Mouse (Mus musculus) thymus, adult 2 months (tissue): Measurements from ENCODE around the gene Lta. TPM values are rescaled to one million over a fixed set of nuclear protein-coding genes. Genes with fewer than 3 reads are reported as not detected.
A peak's percentile ranks its signal among the peaks of the same experiment; 100 is the strongest.

Source experiments
- DNase-seq: peaks from one replicate; pipeline ENCODE4 v3.0.0; 2021
- H3K27ac ChIP-seq: fragments of 200-500 bp; 2 replicates; pipeline ENCODE4 v1.5.1; 2012; ENCODE audit warnings: low read length, control low read depth; ENCODE audit not compliant: control insufficient read depth, insufficient read depth
- H3K27me3 ChIP-seq: fragments of 200-500 bp; 2 replicates; pipeline ENCODE4 v1.6.1; 2012; ENCODE audit warnings: mild to moderate bottlenecking, low read length, moderate library complexity, mixed read lengths; ENCODE audit not compliant: control insufficient read depth, insufficient read depth
- H3K36me3 ChIP-seq: fragments of 200-500 bp; 2 replicates; pipeline ENCODE4 v1.6.1; 2012; ENCODE audit warnings: mild to moderate bottlenecking, low read length, moderate library complexity; ENCODE audit not compliant: control insufficient read depth, insufficient read depth
- H3K4me1 ChIP-seq: fragments of 200-500 bp; replicated peaks from 2 replicates; pipeline ENCODE4 v1.6.1; 2012; ENCODE audit warnings: low read length; ENCODE audit not compliant: control insufficient read depth, insufficient read depth
- H3K4me3 ChIP-seq: fragments of 200-500 bp; 2 replicates; pipeline ENCODE4 v1.5.1; 2012; ENCODE audit warnings: mild to moderate bottlenecking, low read length, control low read depth, moderate library complexity; ENCODE audit not compliant: control insufficient read depth, insufficient read depth
- CTCF ChIP-seq: fragments of 200-500 bp; IDR thresholded peaks from 2 replicates; pipeline ENCODE4 v1.5.1; 2012; ENCODE audit warnings: mild to moderate bottlenecking, control low read depth, low read length, moderate library complexity, borderline replicate concordance; ENCODE audit not compliant: control insufficient read depth, poor library complexity, insufficient read depth; ENCODE audit errors: extremely low read depth
- POLR2A ChIP-seq: fragments of 200-500 bp; IDR thresholded peaks from 2 replicates; pipeline ENCODE4 v1.6.1; 2012; ENCODE audit warnings: mild to moderate bottlenecking, low read length, control low read depth, moderate library complexity; ENCODE audit not compliant: control insufficient read depth, poor library complexity, insufficient read depth; ENCODE audit errors: extremely low read depth
- WGBS: fragments of 180-500 bp; shearing (Covaris S2); methylation state at CpG from one replicate; pipeline ENCODE4 v1.1.7; 2018; 5-methylcytosine and 5-hydroxymethylcytosine counted together
- polyA plus RNA-seq: library from polyadenylated mRNA; depleted of rRNA; stranded (reverse); fragments of >200 nt; gene quantifications from 2 replicates; pipeline ENCODE4 v1.2.3, GENCODE M21; 2012

Lta gene
- polyA plus RNA-seq, 1 experiment: 14.4 TPM

- Histone ChIP-seq H3K27me3 (no peaks in the 10 kb centered on the region), H3K36me3 (peaks cover 3% of the 10 kb centered on the region), H3K4me3 (no peak overlapping the region), H3K4me1 (peaks cover 16% of the 10 kb centered on the region), H3K27ac (no peak overlapping the region)
- TF ChIP-seq CTCF (no peak), POLR2A (no peak)
- peak; percentile 76 for DNase-seq
- 70% methylated on average over 8 of the region's 8 CpGs for WGBS
Measured at GRCm38 (mm10) chr17:35166352-35167035, 38.7 kb downstream of the Lta start.

- peaks cover 16% of the 10 kb centered on the region for H3K4me1 ChIP-seq
- peak overlapping the region; percentile 94 for H3K27ac ChIP-seq
- WGBS: 24% methylated on average over 12 of the region's 12 CpGs
- peaks cover 12% of the 10 kb centered on the region for H3K36me3 ChIP-seq
- TF ChIP-seq CTCF (no peak), POLR2A (no peak)
- no peak for DNase-seq
- peak overlapping the region; percentile 93 for H3K4me3 ChIP-seq
- no peaks in the 10 kb centered on the region for H3K27me3 ChIP-seq
Measured at GRCm38 (mm10) chr17:35165451-35166155, 39.5 kb downstream of the Lta start.

DNA sequence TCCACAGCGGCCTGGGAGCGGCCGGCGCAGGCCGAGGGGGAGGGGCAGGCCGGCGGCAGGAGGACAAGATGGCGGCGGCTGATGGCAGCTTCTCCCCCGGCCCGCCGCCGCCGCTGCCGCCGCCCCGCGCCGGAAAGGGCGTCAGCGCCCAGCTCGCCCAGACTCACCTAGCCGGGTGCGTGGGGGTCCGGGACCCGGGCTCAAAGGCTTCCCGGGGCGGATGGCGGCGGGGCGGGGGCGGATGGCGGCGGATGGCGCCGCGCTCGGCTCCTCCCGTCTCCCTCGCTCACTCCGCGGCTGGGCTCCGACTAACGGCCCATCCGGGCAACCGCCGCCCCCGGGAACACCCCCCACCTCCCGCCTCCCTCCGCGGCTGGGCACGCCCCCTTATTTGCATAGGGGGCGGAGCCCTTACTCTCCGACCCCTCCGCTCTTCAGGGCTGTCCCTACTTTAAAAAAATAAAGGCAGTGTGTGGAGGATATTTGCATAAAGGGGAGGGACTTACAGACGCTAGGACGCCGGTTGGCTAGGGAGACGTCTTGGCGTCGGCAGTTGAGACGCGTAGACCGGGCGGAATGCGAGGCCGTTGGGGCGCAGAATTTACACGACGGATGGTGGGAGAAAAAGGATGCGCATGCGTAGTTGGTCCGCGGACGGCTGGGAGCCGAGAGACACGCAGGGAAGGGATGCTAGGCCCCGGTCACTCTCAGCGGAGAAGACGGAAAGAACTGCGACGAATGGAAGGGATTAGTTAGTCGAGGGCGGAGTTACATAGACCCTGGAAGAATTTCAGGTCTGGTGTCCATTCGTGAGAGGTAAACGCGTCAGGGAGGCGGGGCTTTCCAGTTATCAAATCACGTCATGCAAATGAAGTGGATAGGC is 40.3 kb downstream of the Lta start, which contains the start of gene Prrc2a:
Prrc2a (minus strand) TSS at position 330 of the 883 bp plus-strand sequence.
- WGBS: under 1% methylated on average over 87 of the region's 89 CpGs
- peak; percentile 96 for DNase-seq
- peak within 1 kb of the TSS; percentile 94 for H3K27ac ChIP-seq
- H3K4me1 ChIP-seq: peaks cover 16% of the 10 kb centered on the region
- H3K4me3 ChIP-seq: peak within 1 kb of the TSS; percentile 93
- peaks cover 20% of the 10 kb centered on the region for H3K36me3 ChIP-seq
- no peaks in the 10 kb centered on the region for H3K27me3 ChIP-seq
- TF ChIP-seq POLR2A (peak; percentile 32), CTCF (0 out of 2 replicates have a peak, but pooled peaks have one; percentile 58)

DNA sequence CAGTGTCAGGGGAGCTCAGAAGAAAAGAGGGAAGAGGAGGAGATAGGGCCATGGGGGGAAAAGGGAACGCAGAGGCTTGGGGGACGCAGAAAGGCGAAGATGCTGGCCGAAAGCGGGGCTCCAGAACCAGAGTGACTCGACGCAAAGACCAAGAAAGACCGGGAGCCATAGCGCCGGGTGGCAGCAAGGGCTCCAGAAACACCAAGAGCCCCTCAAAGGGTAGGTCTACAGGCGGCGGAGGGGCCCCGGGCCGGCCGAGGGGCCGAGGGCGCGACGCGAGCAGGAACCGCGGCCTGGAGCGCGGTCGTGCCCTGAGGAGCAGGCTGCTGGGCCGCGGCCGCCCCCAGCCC is 41.0 kb downstream of the Lta start:
- peak overlapping the region; percentile 90 for H3K4me3 ChIP-seq
- peaks cover 26% of the 10 kb centered on the region for H3K36me3 ChIP-seq
- under 1% methylated on average over 28 of the region's 28 CpGs for WGBS
- TF ChIP-seq CTCF (no peak), POLR2A (no peak)
- H3K27ac ChIP-seq: peak overlapping the region; percentile 80
- H3K4me1 ChIP-seq: peaks cover 16% of the 10 kb centered on the region
- H3K27me3 ChIP-seq: no peaks in the 10 kb centered on the region
- peak; percentile 33 for DNase-seq

DNA sequence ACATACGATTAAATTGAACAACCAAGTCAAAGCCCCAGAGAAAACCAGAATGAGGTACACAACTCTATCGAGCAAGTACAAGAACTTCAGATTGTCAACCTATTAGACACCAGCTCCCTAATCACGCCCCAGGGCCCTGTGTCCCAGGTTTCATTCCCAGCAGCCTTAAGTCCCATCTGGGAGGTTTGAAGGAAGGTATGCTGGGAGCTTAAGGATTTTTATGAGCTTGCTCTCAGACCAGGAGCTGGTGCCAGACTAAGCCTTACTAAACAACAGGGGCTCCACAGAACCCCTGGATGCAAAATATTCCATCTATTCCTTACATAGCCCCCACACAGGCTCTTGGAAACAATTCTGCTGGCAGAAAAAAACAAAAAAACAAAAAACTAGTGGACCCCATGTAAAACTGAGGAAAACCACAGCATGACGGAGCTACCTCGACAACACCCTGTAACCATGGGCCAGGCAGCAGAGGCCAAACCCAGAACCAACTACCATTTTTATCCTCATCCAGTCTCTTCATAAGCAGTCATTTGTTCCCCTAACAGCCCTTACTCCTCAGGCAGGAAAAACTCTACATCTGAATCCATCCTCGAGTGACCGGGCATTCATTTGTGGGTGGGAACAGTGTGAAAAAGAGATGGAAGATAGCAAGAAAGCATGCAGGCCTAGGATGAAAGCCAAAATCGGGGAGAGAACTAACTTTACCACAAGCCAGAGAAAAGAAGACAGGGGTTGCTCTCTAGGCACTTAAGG is 41.6 kb downstream of the Lta start:
- TF ChIP-seq CTCF: no peak
- TF ChIP-seq POLR2A: no peak
- Histone ChIP-seq H3K4me1 (peaks cover 14% of the 10 kb centered on the region), H3K36me3 (peaks cover 33% of the 10 kb centered on the region), H3K27me3 (no peaks in the 10 kb centered on the region), H3K27ac (peak overlapping the region; percentile 80; the same call in 1 of the 2 replicates), H3K4me3 (peak overlapping the region; percentile 90)
- no peak for DNase-seq
- 9% methylated on average over 8 of the region's 8 CpGs for WGBS

DNA sequence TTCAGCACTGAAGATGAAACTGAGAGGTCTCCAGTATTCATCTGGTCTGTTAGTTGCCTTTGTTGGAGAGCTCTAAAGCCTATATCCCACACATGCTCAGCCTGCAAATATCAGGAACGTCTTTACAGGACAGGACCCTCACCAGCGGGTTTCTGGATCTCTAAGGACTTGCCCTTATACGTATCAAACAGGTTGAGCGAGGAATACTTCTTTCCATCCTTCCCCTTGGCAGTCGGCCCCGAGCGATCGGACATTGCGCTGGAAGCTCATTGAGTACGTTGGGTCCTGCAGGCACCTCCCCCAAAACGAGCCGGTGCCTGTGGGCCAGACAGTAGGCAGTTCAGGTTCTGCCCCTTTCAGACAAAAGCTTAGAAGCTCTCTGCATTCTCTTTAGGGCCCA is 42.4 kb downstream of the Lta start:
- 56% methylated on average over 12 of the region's 12 CpGs for WGBS
- no peak for DNase-seq
- H3K4me1 ChIP-seq: peaks cover 14% of the 10 kb centered on the region
- no peak overlapping the region for H3K27ac ChIP-seq
- H3K36me3 ChIP-seq: peaks cover 41% of the 10 kb centered on the region
- TF ChIP-seq CTCF (no peak), POLR2A (no peak)
- no peak overlapping the region for H3K4me3 ChIP-seq
- H3K27me3 ChIP-seq: no peaks in the 10 kb centered on the region
